Mouse (Mus musculus) bone marrow macrophage, adult 2 months (primary cell): ENCODE data around the gene Med27. TPM values are rescaled to one million over a fixed set of nuclear protein-coding genes. Genes with fewer than 3 reads are reported as not detected.

Source experiments
- H3K27ac ChIP-seq: 2 replicates; pipeline ENCODE4 v1.5.1; 2012; ENCODE audit warnings: low read depth, low read length; ENCODE audit not compliant: insufficient read depth
- H3K4me1 ChIP-seq: 2 replicates; pipeline ENCODE4 v1.6.1; 2012; ENCODE audit warnings: low read length; ENCODE audit not compliant: control insufficient read depth, insufficient read depth
- H3K4me3 ChIP-seq: 2 replicates; pipeline ENCODE4 v1.5.1; 2012; ENCODE audit warnings: mild to moderate bottlenecking, low read length, moderate library complexity; ENCODE audit not compliant: insufficient read depth
- CTCF ChIP-seq: IDR thresholded peaks from 2 replicates; pipeline ENCODE4 v1.5.1; 2012; ENCODE audit warnings: low read depth, mild to moderate bottlenecking, low read length, moderate library complexity
- POLR2A ChIP-seq: IDR thresholded peaks from 2 replicates; pipeline ENCODE4 v1.6.1; 2012; ENCODE audit warnings: mild to moderate bottlenecking, low read depth, low read length, borderline replicate concordance
- polyA plus RNA-seq: library from polyadenylated mRNA; stranded (reverse); fragments of >200 nt; gene quantifications from 2 replicates; pipeline ENCODE4 v1.2.4, GENCODE M21; 2012; ENCODE audit not compliant: missing spikeins, insufficient read depth, insufficient read length

Gene Med27
- polyA plus RNA-seq, 1 experiment = 14.2 TPM

GRCm38 (mm10) chr2:29448476-29449002 lies 101.9 kb downstream of the Med27 start:
- Histone ChIP-seq H3K27ac (no peak overlapping the region), H3K4me1 (peaks cover 9% of the 10 kb centered on the region), H3K4me3 (no peak overlapping the region)
- TF ChIP-seq POLR2A (no peak), CTCF (no peak)

GRCm38 (mm10) chr2:29451368-29451999 lies 104.9 kb downstream of the Med27 start:
- TF ChIP-seq POLR2A = no peak
- TF ChIP-seq CTCF = no peak
- H3K27ac ChIP-seq = no peak overlapping the region
- peaks cover 9% of the 10 kb centered on the region for H3K4me1 ChIP-seq
- no peak overlapping the region for H3K4me3 ChIP-seq

- no peak for TF ChIP-seq POLR2A
- H3K4me3 ChIP-seq = no peak overlapping the region
- H3K27ac ChIP-seq = no peak overlapping the region
- peaks cover 5% of the 10 kb centered on the region for H3K4me1 ChIP-seq
These were observed 106.8 kb downstream of the Med27 start for GRCm38 (mm10) chr2:29453376-29453775.

- no peak for TF ChIP-seq POLR2A
- TF ChIP-seq CTCF = no peak
- Histone ChIP-seq H3K4me3 (no peak overlapping the region), H3K27ac (no peak overlapping the region), H3K4me1 (peaks cover 5% of the 10 kb centered on the region)
These were observed 110.2 kb downstream of the Med27 start for GRCm38 (mm10) chr2:29456631-29457320.

- H3K27ac ChIP-seq = no peak overlapping the region
- TF ChIP-seq CTCF (no peak), POLR2A (no peak)
- H3K4me3 ChIP-seq = no peak overlapping the region
- H3K4me1 ChIP-seq = peaks cover 5% of the 10 kb centered on the region
These were observed 111.1 kb downstream of the Med27 start for GRCm38 (mm10) chr2:29457677-29458076.

- Histone ChIP-seq H3K4me1 (peaks cover 5% of the 10 kb centered on the region), H3K27ac (no peak overlapping the region), H3K4me3 (no peak overlapping the region)
- no peak for TF ChIP-seq CTCF
- TF ChIP-seq POLR2A = no peak
These were observed 111.8 kb downstream of the Med27 start for GRCm38 (mm10) chr2:29458346-29458950.

GRCm38 (mm10) chr2:29459648-29460047 lies 113.0 kb downstream of the Med27 start:
- Histone ChIP-seq H3K4me3 (no peak overlapping the region), H3K4me1 (peaks cover 5% of the 10 kb centered on the region), H3K27ac (no peak overlapping the region)
- TF ChIP-seq POLR2A (no peak), CTCF (no peak)

GRCm38 (mm10) chr2:29461841-29462240 lies 115.2 kb downstream of the Med27 start:
- Histone ChIP-seq H3K4me3 (no peak overlapping the region), H3K4me1 (peaks cover 22% of the 10 kb centered on the region), H3K27ac (no peak overlapping the region)
- no peak for TF ChIP-seq CTCF
- TF ChIP-seq POLR2A = no peak

GRCm38 (mm10) chr2:29463039-29463585 lies 116.5 kb downstream of the Med27 start:
- no peak overlapping the region for H3K27ac ChIP-seq
- H3K4me3 ChIP-seq = no peak overlapping the region
- TF ChIP-seq POLR2A (no peak), CTCF (no peak)

More at GRCm38 (mm10) chr2:29463039-29463585, 116.5 kb downstream of the Med27 start:
- peaks cover 20% of the 10 kb centered on the region for H3K4me1 ChIP-seq
